In genomic region chr2:25577951-25578795, GRCm38 (mm10) we compare ENCODE assay signal across 8 mouse cellular contexts. TPM values are rescaled to one million over a fixed set of nuclear protein-coding genes. Genes with fewer than 3 reads are reported as not detected.
DNase-seq lines count a peak whose midpoint lies in the region; ATAC-seq and TF ChIP-seq lines count a peak whose summit lies in the region.

No protein-coding gene starts in this region.

- peak; percentile 50 for DNase-seq in CD4-positive, CD25-positive, alpha-beta regulatory T cell, adult 2 months (ENCODE audit: low read depth, low spot score)
- DNase-seq in spleen, adult 2 months (ENCODE audit: low read depth in 1 of 2, low spot score in 2 of 2): no peak
- DNase-seq in spleen, postnatal 36 days (ENCODE audit: low spot score in 2 of 2): no peak
- peak; percentile 70 for DNase-seq in hindbrain, embryonic 10.5 days (ENCODE audit: low spot score)
- no peak for DNase-seq in lung, postnatal 0 days (ENCODE audit: low spot score)
- DNase-seq in left cerebral cortex, adult 18-20 months (ENCODE audit: low spot score in 2 of 2): no peak

- no peaks in the 10 kb centered on the region for H3K36me3 ChIP-seq in spleen, adult 2 months (ENCODE audit: control insufficient read depth, insufficient read depth, low read length)
- peaks cover 10% of the 10 kb centered on the region for H3K36me3 ChIP-seq in hindbrain, embryonic 10.5 days
- H3K36me3 ChIP-seq in lung, postnatal 0 days (ENCODE audit: insufficient read depth, low read length): no peaks in the 10 kb centered on the region

- H3K4me3 ChIP-seq in spleen, adult 2 months (ENCODE audit: extremely low read depth, insufficient read depth, insufficient read length): peak overlapping the region; percentile 16; the same call in 1 of the 2 replicates
- peak overlapping the region; percentile 43 for H3K4me3 ChIP-seq in hindbrain, embryonic 10.5 days
- H3K4me3 ChIP-seq in lung, postnatal 0 days (ENCODE audit: low read depth, low read length): peak overlapping the region; percentile 10; the same call in 1 of the 2 replicates

- H3K9me3 ChIP-seq in hindbrain, embryonic 10.5 days: no peaks in the 10 kb centered on the region
- H3K9me3 ChIP-seq in lung, postnatal 0 days (ENCODE audit: low read length): no peaks in the 10 kb centered on the region

- no peak overlapping the region for H3K27ac ChIP-seq in spleen, adult 2 months (ENCODE audit: insufficient read depth, low read length)
- H3K27ac ChIP-seq in hindbrain, embryonic 10.5 days: no peak overlapping the region; the same call in 1 of the 2 replicates
- no peak overlapping the region for H3K27ac ChIP-seq in lung, postnatal 0 days (ENCODE audit: low read length)

- TF ChIP-seq EP300 in lung, postnatal 0 days (IDR thresholded peaks at IDR 0.05): no peak

- no peak for ATAC-seq in CD4-positive, CD25-positive, alpha-beta regulatory T cell, adult 4 months
- no peak for ATAC-seq in lung, postnatal 0 days
- ATAC-seq in megakaryocyte progenitor cell, adult 5-6 weeks (replicated peaks; ENCODE audit: poor library complexity): no peak

- no peak for TF ChIP-seq CTCF in spleen, adult 2 months (IDR thresholded peaks at IDR 0.05; ENCODE audit: extremely low read depth, insufficient read depth, insufficient read length, insufficient replicate concordance)
- peak; percentile 44 for TF ChIP-seq CTCF in lung, postnatal 0 days (IDR thresholded peaks at IDR 0.05)

- peaks cover 25% of the 10 kb centered on the region for H3K27me3 ChIP-seq in spleen, adult 2 months (ENCODE audit: control insufficient read depth, insufficient read depth, low read length)
- peaks cover 62% of the 10 kb centered on the region for H3K27me3 ChIP-seq in hindbrain, embryonic 10.5 days (ENCODE audit: insufficient read depth, poor library complexity, severe bottlenecking)
- H3K27me3 ChIP-seq in lung, postnatal 0 days (replicated peaks; ENCODE audit: insufficient read depth, low read length): peaks cover 53% of the 10 kb centered on the region

- peaks cover 42% of the 10 kb centered on the region for H3K4me1 ChIP-seq in spleen, adult 2 months (ENCODE audit: control insufficient read depth, insufficient read depth, insufficient read length)
- peaks cover 88% of the 10 kb centered on the region for H3K4me1 ChIP-seq in hindbrain, embryonic 10.5 days (replicated peaks)
- peaks cover 28% of the 10 kb centered on the region for H3K4me1 ChIP-seq in lung, postnatal 0 days (ENCODE audit: insufficient read depth, low read depth, low read length)

- H3K4me2 ChIP-seq in lung, postnatal 0 days (replicated peaks; ENCODE audit: low read depth, low read length): peak overlapping the region; percentile 34

- no peak for TF ChIP-seq POLR2A in spleen, adult 2 months (IDR thresholded peaks at IDR 0.05; ENCODE audit: low read depth, low read length)

- H3K9ac ChIP-seq in lung, postnatal 0 days (replicated peaks; ENCODE audit: low read depth): no peak overlapping the region

- WGBS in spleen, adult 2 months: 11% methylated on average over 75 of the region's 75 CpGs
- WGBS in hindbrain, embryonic 10.5 days: 4% methylated on average over 75 of the region's 75 CpGs
- 7% methylated on average over 71 of the region's 75 CpGs for WGBS in lung, postnatal 0 days

RNA-seq across cellular contexts. Expression of gene Phpt1, which starts 3.1 kb away (rescaled TPM):
- polyA plus RNA-seq in CD4-positive, CD25-positive, alpha-beta regulatory T cell, adult 4 months (2017; shearing (Covaris generic)): 10 to 100 TPM; 53.9 to 66.8 TPM
- polyA plus RNA-seq in spleen, adult 2 months (2012; rRNA removed): 22.5 and 28.5 TPM in 2 replicates
- 163 and 189 TPM in 2 replicates for polyA plus RNA-seq in hindbrain, embryonic 10.5 days (2016; fragmentation: Nextera tagmentation; extraction: Ambion mirVana)
- polyA plus RNA-seq in lung, postnatal 0 days (2015; fragmentation: Nextera tagmentation; extraction: Ambion mirVana): 97.7 and 103 TPM in 2 replicates
- 48.1 and 56.5 TPM in 2 replicates for total RNA-seq in megakaryocyte progenitor cell, adult 5-6 weeks (2015)
- total RNA-seq in megakaryocyte progenitor cell, adult 5-6 weeks (2017): 29.6 and 35.4 TPM in 2 replicates
- 10 to 100 TPM; 60.3 to 63.0 TPM for total RNA-seq in left cerebral cortex, adult 18-20 months (2021)

RNA-seq across cellular contexts. Expression of gene Ajm1, which starts 3.4 kb away (rescaled TPM):
- polyA plus RNA-seq in CD4-positive, CD25-positive, alpha-beta regulatory T cell, adult 4 months (2017; shearing (Covaris generic)): not detected
- 6.3 and 7.6 TPM in 2 replicates for polyA plus RNA-seq in spleen, adult 2 months (2012; rRNA removed)
- polyA plus RNA-seq in hindbrain, embryonic 10.5 days (2016; fragmentation: Nextera tagmentation; extraction: Ambion mirVana): 0.05 and 0.44 TPM in 2 replicates
- polyA plus RNA-seq in lung, postnatal 0 days (2015; fragmentation: Nextera tagmentation; extraction: Ambion mirVana): 0.07 TPM in 1 of 2 replicates, not detected in the other
- total RNA-seq in megakaryocyte progenitor cell, adult 5-6 weeks (2015): not detected in 2 replicates
- total RNA-seq in megakaryocyte progenitor cell, adult 5-6 weeks (2017): 0.10 TPM in 1 of 2 replicates, not detected in the other
- 10 to 100 TPM; 85.6 to 86.3 TPM for total RNA-seq in left cerebral cortex, adult 18-20 months (2021)

RNA-seq across cellular contexts. Expression of gene Mamdc4, which starts 3.5 kb away (rescaled TPM):
- 1 to 10 TPM; 1.6 to 4.7 TPM for polyA plus RNA-seq in CD4-positive, CD25-positive, alpha-beta regulatory T cell, adult 4 months (2017; shearing (Covaris generic))
- 2.2 and 4.0 TPM in 2 replicates for polyA plus RNA-seq in spleen, adult 2 months (2012; rRNA removed)
- polyA plus RNA-seq in hindbrain, embryonic 10.5 days (2016; fragmentation: Nextera tagmentation; extraction: Ambion mirVana): 1.4 and 3.8 TPM in 2 replicates
- polyA plus RNA-seq in lung, postnatal 0 days (2015; fragmentation: Nextera tagmentation; extraction: Ambion mirVana): 0.31 and 1.2 TPM in 2 replicates
- total RNA-seq in megakaryocyte progenitor cell, adult 5-6 weeks (2015): 0.42 and 0.86 TPM in 2 replicates
- total RNA-seq in megakaryocyte progenitor cell, adult 5-6 weeks (2017): 0.12 and 9.3 TPM in 2 replicates
- 1 to 10 TPM; 1.1 to 1.3 TPM for total RNA-seq in left cerebral cortex, adult 18-20 months (2021)

RNA-seq across cellular contexts. Expression of gene Edf1, which starts 20.5 kb away (rescaled TPM):
- 100 to 1,000 TPM; 257 to 281 TPM for polyA plus RNA-seq in CD4-positive, CD25-positive, alpha-beta regulatory T cell, adult 4 months (2017; shearing (Covaris generic))
- polyA plus RNA-seq in spleen, adult 2 months (2012; rRNA removed): 56.2 and 74.7 TPM in 2 replicates
- polyA plus RNA-seq in hindbrain, embryonic 10.5 days (2016; fragmentation: Nextera tagmentation; extraction: Ambion mirVana): 376 and 388 TPM in 2 replicates
- 297 and 329 TPM in 2 replicates for polyA plus RNA-seq in lung, postnatal 0 days (2015; fragmentation: Nextera tagmentation; extraction: Ambion mirVana)
- 141 and 144 TPM in 2 replicates for total RNA-seq in megakaryocyte progenitor cell, adult 5-6 weeks (2015)
- total RNA-seq in megakaryocyte progenitor cell, adult 5-6 weeks (2017): 95.5 and 128 TPM in 2 replicates
- total RNA-seq in left cerebral cortex, adult 18-20 months (2021): 100 to 1,000 TPM; 199 to 203 TPM

RNA-seq across cellular contexts. Expression of gene Rabl6, which starts 30.1 kb away (rescaled TPM):
- 10 to 100 TPM; 17.0 to 20.1 TPM for polyA plus RNA-seq in CD4-positive, CD25-positive, alpha-beta regulatory T cell, adult 4 months (2017; shearing (Covaris generic))
- polyA plus RNA-seq in spleen, adult 2 months (2012; rRNA removed): 43.6 and 55.1 TPM in 2 replicates
- polyA plus RNA-seq in hindbrain, embryonic 10.5 days (2016; fragmentation: Nextera tagmentation; extraction: Ambion mirVana): 75.5 and 80.0 TPM in 2 replicates
- polyA plus RNA-seq in lung, postnatal 0 days (2015; fragmentation: Nextera tagmentation; extraction: Ambion mirVana): 34.7 and 41.2 TPM in 2 replicates
- total RNA-seq in megakaryocyte progenitor cell, adult 5-6 weeks (2015): 37.4 and 49.5 TPM in 2 replicates
- 54.9 and 86.7 TPM in 2 replicates for total RNA-seq in megakaryocyte progenitor cell, adult 5-6 weeks (2017)
- total RNA-seq in left cerebral cortex, adult 18-20 months (2021): 100 to 1,000 TPM; 146 to 150 TPM

Comparison
In these comparisons a context has a peak if more than half of its experiments do, and no peak if none do; other contexts are left out.
1. DNase-seq: peak in CD4-positive, CD25-positive, alpha-beta regulatory T cell, adult 2 months (single experiment) and hindbrain, embryonic 10.5 days (single experiment); none in spleen, adult 2 months (0 of 2), spleen, postnatal 36 days (0 of 2), lung, postnatal 0 days (single experiment) and left cerebral cortex, adult 18-20 months (0 of 2).
2. Peak in every context shown above with its lines, with median percentiles within 50 percentile points of each other: H3K4me3 ChIP-seq.